Mouse (Mus musculus) lung, postnatal 0 days (tissue): ENCODE measurements around the gene Clasrp.

ENCODE experiments used
- CTCF ChIP-seq: IDR thresholded peaks from 2 replicates; pipeline ENCODE4 v1.5.1; 2016; ENCODE audit warnings: antibody characterized with exemption, mild to moderate bottlenecking
- EP300 ChIP-seq: IDR thresholded peaks from 2 replicates; pipeline ENCODE4 v1.6.1; 2016; ENCODE audit warnings: antibody characterized with exemption, mild to moderate bottlenecking, control low read depth

- TF ChIP-seq CTCF (no peak), EP300 (no peak)
Observed at GRCm38 (mm10) chr7:19562643-19563410, 41.5 kb downstream of the Clasrp start, which contains the start of gene Ppp1r37.
